Mouse (Mus musculus): ENCODE data around the gene Ephx4. TPM values are rescaled to one million over a fixed set of nuclear protein-coding genes. Genes with fewer than 3 reads are reported as not detected.

Ephx4 gene
- polyA plus RNA-seq, 1 experiment = not detected

DNA sequence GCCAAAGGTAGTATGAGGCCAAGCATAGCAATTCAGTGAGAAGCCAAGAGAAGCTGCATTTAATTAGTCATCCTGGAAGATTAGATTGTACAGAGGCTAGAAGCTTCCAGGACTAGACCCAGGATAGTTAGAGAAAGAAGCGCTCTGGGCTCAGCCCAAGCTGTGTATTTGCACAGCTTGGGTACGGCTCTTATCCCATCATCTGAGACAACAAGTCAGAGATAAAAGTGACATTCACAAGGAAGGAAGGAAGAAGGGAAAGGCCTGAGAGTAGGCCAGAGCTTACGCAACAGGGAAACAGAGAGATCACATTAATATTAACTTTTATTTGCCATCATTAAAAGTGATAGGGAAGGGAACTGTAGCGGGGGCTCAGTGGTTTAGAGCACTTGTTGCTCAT is 45.4 kb downstream of the Ephx4 start:
- Histone ChIP-seq H3K9me3 (no peaks in the 10 kb centered on the region), H3K27me3 (replicated peaks) (no peaks in the 10 kb centered on the region), H3K4me1 (peaks cover 41% of the 10 kb centered on the region), H3K36me3 (replicated peaks; ENCODE audit: low read length) (peaks cover 17% of the 10 kb centered on the region), H3K4me3 (replicated peaks) (no peak overlapping the region)
- TF ChIP-seq GATA1 (IDR thresholded peaks at IDR 0.05; ENCODE audit: borderline replicate concordance, low read length) (no peak), FLI1 (IDR thresholded peaks at IDR 0.05; ENCODE audit: low read length) (no peak)

DNA sequence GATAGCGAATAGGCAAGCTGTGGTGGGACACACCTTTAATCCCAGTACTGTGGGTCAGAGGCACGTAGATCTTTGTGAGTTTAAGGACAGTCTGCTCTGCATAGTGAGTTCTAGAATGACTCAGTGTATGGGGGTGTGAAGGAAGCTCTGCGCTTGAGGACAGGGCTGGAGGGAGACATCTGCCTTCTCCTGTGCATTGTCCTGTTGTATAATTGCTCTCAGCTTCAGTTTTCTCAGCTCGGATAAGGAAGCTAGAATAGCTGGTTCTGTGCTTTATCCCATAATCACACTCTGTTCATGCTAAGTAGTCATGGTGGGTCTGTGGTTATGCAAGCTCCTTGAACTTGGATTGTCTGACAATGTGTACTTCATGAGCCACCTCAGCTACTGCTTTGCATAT is 46.2 kb downstream of the Ephx4 start:
- Histone ChIP-seq H3K36me3 (replicated peaks; ENCODE audit: low read length) (peaks cover 25% of the 10 kb centered on the region), H3K4me1 (peaks cover 33% of the 10 kb centered on the region), H3K4me3 (replicated peaks) (no peak overlapping the region), H3K9me3 (no peaks in the 10 kb centered on the region), H3K27me3 (replicated peaks) (no peaks in the 10 kb centered on the region)
- no peak for TF ChIP-seq FLI1 (IDR thresholded peaks at IDR 0.05; ENCODE audit: low read length)
- TF ChIP-seq GATA1 (IDR thresholded peaks at IDR 0.05; ENCODE audit: borderline replicate concordance, low read length) = no peak

DNA sequence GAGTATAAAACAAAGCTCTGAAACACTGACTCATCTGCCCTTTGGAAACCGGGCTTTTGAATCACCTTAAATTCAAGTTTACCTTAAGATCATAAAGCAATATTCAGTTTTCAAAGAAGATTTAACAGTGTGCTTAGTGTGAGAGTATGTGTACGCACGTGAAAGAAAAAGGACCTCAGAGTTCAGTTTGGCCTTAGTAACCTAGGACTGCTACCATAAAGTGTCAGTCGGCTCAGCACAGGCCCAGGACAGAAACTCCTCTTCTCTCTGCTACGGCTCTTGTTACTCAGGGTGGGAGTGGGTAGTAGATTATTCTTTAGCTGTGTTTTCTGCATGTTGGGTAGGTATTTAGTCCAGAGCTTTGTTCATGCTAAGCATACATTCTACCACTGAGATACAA is 47.1 kb downstream of the Ephx4 start:
- Histone ChIP-seq H3K4me3 (replicated peaks) (no peak overlapping the region), H3K27me3 (replicated peaks) (no peaks in the 10 kb centered on the region), H3K36me3 (replicated peaks; ENCODE audit: low read length) (peaks cover 27% of the 10 kb centered on the region), H3K4me1 (peaks cover 33% of the 10 kb centered on the region), H3K9me3 (no peaks in the 10 kb centered on the region)
- no peak for TF ChIP-seq GATA1 (IDR thresholded peaks at IDR 0.05; ENCODE audit: borderline replicate concordance, low read length)
- TF ChIP-seq FLI1 (IDR thresholded peaks at IDR 0.05; ENCODE audit: low read length) = no peak

DNA sequence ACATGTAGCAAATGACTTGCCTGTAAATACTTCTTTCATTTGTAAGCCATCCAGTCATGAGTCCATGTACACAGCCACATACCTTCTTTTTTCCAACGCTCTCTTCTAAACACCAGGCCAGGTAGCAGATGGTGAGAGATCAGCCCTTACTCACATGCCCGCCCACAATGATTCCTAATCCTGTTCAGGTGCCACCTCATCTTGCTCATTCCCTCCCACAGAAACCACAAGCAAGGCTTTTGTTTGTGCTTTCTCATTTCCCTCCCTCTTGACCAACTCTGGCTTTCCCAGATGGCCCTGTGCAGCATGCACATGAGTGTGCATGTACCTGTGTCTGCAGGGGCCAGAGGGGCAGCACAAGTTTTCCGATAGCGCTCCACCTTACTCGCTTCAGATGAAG is 47.8 kb downstream of the Ephx4 start:
- Histone ChIP-seq H3K4me1 (peaks cover 37% of the 10 kb centered on the region), H3K36me3 (replicated peaks; ENCODE audit: low read length) (peaks cover 34% of the 10 kb centered on the region), H3K4me3 (replicated peaks) (no peak overlapping the region), H3K9me3 (no peaks in the 10 kb centered on the region), H3K27me3 (replicated peaks) (no peaks in the 10 kb centered on the region)
- TF ChIP-seq GATA1 (IDR thresholded peaks at IDR 0.05; ENCODE audit: borderline replicate concordance, low read length) (no peak), FLI1 (IDR thresholded peaks at IDR 0.05; ENCODE audit: low read length) (no peak)

DNA sequence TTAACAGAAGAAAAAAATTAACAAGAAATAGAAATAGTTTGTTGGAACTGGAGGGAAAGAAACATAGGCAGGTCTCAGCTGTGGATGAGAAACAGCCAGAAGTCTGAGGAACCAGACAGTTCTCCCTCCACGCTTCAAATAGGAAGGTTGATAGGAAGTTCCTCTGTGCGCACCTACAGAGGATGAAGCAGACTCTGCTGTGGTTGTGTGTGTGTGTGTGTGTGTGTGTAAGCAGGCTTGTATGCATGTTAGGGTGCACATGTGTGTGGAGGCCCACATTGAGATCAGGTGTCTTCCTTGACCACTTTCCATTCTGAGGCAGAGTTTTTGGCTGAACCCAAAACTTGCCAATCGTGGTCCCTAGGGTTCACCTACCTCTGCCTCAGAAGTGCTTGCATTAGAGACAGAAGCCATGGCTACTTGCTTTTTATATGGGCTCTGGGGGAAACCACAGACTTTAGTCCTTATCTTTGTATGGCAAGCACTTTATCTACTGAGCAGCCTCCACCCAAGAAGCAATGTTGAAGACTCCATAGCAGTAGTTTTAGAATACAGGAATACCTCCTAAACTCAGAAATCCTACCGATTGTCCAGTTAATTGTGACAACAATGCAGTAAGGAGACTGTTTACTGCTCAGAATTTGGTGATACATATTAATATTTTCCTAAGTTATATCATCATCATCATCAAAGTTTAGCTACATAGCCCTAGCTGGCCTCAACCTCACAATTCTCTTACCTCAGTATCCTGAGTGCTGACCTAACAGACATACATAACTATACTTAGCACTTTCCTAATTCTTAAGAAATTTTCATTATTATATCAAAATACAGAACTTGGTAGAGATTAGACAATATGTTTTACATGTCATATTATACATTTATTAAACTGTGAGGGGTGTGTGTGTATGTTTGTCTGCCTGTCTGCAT is 59.9 kb downstream of the Ephx4 start:
- H3K9me3 ChIP-seq = no peaks in the 10 kb centered on the region
- peaks cover 9% of the 10 kb centered on the region for H3K36me3 ChIP-seq (replicated peaks; ENCODE audit: low read length)
- no peaks in the 10 kb centered on the region for H3K27me3 ChIP-seq (replicated peaks)
- peaks cover 34% of the 10 kb centered on the region for H3K4me1 ChIP-seq
- peak overlapping the region; percentile 38 for H3K4me3 ChIP-seq (replicated peaks)
- TF ChIP-seq FLI1 (IDR thresholded peaks at IDR 0.05; ENCODE audit: low read length) (no peak), GATA1 (IDR thresholded peaks at IDR 0.05; ENCODE audit: borderline replicate concordance, low read length) (no peak)

DNA sequence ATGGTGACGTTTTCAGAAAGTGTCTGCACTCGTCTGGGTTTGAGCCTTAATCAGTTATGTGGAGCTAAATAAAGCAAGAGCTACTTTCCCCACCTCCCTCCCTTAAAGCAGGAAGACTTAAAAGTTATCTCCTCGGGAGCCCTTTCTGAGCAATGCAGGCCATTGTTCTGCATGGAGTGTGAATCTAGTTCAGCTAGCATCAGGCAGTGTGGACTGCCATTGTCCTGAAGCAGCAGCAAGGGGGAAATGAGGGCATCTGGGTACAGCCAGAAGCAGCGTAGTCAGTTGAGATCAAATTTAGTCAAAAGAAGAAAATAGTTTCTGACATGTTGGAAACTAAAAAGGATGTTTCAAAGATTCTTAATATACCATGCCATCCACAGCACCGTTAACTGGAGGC is 64.0 kb downstream of the Ephx4 start:
- Histone ChIP-seq H3K4me3 (replicated peaks) (no peak overlapping the region), H3K4me1 (peaks cover 37% of the 10 kb centered on the region), H3K36me3 (replicated peaks; ENCODE audit: low read length) (peaks cover 11% of the 10 kb centered on the region), H3K27me3 (replicated peaks) (no peaks in the 10 kb centered on the region), H3K9me3 (no peaks in the 10 kb centered on the region)
- TF ChIP-seq FLI1 (IDR thresholded peaks at IDR 0.05; ENCODE audit: low read length) (no peak), GATA1 (IDR thresholded peaks at IDR 0.05; ENCODE audit: borderline replicate concordance, low read length) (no peak)

DNA sequence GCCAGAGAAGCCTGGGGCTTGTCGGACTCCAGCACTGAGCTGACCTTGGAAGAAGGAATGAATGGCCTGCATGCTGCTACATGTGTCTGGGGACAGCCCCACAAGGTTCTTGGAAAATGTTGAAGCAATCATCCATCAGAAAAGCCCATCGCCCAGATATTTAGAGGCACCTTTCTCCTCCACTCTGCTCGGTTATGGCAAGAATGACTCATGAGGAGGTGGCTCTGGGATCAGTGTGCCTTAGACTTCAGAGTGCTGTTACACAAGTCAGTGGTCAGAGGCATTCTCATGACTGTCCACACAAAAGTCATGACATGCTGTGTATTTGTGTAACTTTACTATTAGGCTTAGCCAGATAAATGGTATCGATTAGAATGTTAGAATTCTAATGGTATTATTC is 64.6 kb downstream of the Ephx4 start:
- Histone ChIP-seq H3K9me3 (no peaks in the 10 kb centered on the region), H3K36me3 (replicated peaks; ENCODE audit: low read length) (peaks cover 10% of the 10 kb centered on the region), H3K27me3 (replicated peaks) (no peaks in the 10 kb centered on the region), H3K4me1 (peaks cover 36% of the 10 kb centered on the region), H3K4me3 (replicated peaks) (no peak overlapping the region)
- TF ChIP-seq FLI1 (IDR thresholded peaks at IDR 0.05; ENCODE audit: low read length) = no peak
- TF ChIP-seq GATA1 (IDR thresholded peaks at IDR 0.05; ENCODE audit: borderline replicate concordance, low read length) = no peak

DNA sequence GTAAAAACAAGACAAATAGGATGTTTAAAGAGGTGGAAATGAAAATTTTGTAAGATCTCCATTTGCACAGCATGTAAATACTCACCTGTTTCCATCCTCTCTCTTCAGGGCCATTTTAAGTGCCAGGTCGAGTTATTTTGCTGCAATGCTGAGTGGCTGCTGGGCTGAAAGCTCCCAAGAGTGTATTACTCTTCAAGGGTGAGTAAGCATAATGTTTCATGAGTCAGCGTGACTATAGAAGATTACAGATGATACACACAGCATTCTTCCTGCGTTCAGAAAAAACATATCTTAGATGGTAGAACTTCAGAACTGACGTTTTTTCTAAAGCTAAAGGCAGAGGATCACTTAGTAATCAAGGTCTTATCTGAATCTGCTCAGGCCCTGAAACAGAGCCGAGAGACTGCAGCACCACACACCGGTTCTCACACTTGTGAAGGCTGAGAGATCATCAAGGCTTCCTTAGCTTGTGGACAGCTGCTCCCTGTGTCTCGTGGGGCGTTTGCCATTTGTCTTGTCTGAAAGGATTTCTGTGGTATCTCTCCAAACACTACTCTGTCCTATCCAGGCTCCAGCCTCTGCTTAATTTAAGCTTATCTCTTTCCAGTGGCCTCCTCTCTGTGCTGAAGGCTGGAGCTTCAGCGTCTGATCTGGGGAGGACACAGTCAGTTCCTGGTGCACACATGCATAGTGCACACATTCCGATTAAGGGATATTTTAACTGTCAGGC is 68.2 kb downstream of the Ephx4 start:
- H3K36me3 ChIP-seq (replicated peaks; ENCODE audit: low read length) = peaks cover 25% of the 10 kb centered on the region
- no peak overlapping the region for H3K4me3 ChIP-seq (replicated peaks)
- TF ChIP-seq FLI1 (IDR thresholded peaks at IDR 0.05; ENCODE audit: low read length) = no peak
- TF ChIP-seq GATA1 (IDR thresholded peaks at IDR 0.05; ENCODE audit: borderline replicate concordance, low read length) = no peak
- H3K9me3 ChIP-seq = peaks cover 4% of the 10 kb centered on the region
- H3K4me1 ChIP-seq = peaks cover 32% of the 10 kb centered on the region
- H3K27me3 ChIP-seq (replicated peaks) = no peaks in the 10 kb centered on the region

Other genes starting within 250 kb of the Ephx4 start
- gene Tgfbr3, start 113.1 kb upstream of the Ephx4 start, polyA plus RNA-seq (2012; ENCODE audit: insufficient read depth, low replicate concordance) = not detected in 2 replicates
- 0.35 TPM in 1 of 2 replicates, not detected in the other for gene Brdt, start 71.6 kb upstream of the Ephx4 start, polyA plus RNA-seq (2012; ENCODE audit: insufficient read depth, low replicate concordance)
- gene Lpcat2b, start 28.8 kb downstream of the Ephx4 start, polyA plus RNA-seq (2012; ENCODE audit: insufficient read depth, low replicate concordance) = not detected in 2 replicates
- gene Btbd8, start 35.3 kb downstream of the Ephx4 start, polyA plus RNA-seq (2012; ENCODE audit: insufficient read depth, low replicate concordance) = 0.10 TPM in 1 of 2 replicates, not detected in the other
- gene Gm42669, start 104.9 kb downstream of the Ephx4 start, polyA plus RNA-seq (2012; ENCODE audit: insufficient read depth, low replicate concordance) = 0.25 TPM in 1 of 2 replicates, not detected in the other
- gene 1700028K03Rik, start 132.0 kb downstream of the Ephx4 start, polyA plus RNA-seq (2012; ENCODE audit: insufficient read depth, low replicate concordance) = not detected in 2 replicates
- gene Rpap2, start 194.6 kb downstream of the Ephx4 start, polyA plus RNA-seq (2012; ENCODE audit: insufficient read depth, low replicate concordance) = 1.3 TPM in 1 of 2 replicates, not detected in the other
- 0.46 TPM in 1 of 2 replicates, not detected in the other for gene Glmn, start 195.2 kb downstream of the Ephx4 start, polyA plus RNA-seq (2012; ENCODE audit: insufficient read depth, low replicate concordance)

All from megakaryocyte, embryonic 14.5 days (primary cell).